Mouse (Mus musculus): ENCODE results near the gene H2-Ob. TPM values are rescaled to one million over a fixed set of nuclear protein-coding genes. Genes with fewer than 3 reads are reported as not detected.

The H2-Ob gene
- polyA plus RNA-seq, 1 experiment from 2014 or later: not detected

DNA sequence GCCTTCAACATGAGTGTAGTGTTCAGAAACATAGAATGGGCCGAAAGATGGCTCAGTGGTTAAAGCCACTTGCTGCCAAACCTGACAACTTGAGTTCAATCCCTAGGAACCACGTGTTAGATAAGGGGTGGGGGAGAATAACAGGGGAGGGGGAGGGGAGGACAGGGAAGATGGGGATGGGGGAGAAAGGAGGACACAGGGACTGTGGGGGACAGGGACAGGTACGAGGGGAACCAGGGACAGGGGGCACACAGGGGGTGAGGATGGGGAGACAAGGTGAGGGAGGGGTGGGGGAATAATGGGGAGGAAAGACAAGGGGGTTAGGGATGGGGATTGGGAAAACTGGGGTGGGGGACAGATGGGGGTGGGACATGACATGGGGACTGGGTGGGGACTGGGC is 1.7 kb downstream of the H2-Ob start:
- H3K27ac ChIP-seq (ENCODE audit: low read depth, low read length): no peak overlapping the region
- H3K36me3 ChIP-seq (ENCODE audit: control insufficient read depth, insufficient read depth, low read length): no peaks in the 10 kb centered on the region

DNA sequence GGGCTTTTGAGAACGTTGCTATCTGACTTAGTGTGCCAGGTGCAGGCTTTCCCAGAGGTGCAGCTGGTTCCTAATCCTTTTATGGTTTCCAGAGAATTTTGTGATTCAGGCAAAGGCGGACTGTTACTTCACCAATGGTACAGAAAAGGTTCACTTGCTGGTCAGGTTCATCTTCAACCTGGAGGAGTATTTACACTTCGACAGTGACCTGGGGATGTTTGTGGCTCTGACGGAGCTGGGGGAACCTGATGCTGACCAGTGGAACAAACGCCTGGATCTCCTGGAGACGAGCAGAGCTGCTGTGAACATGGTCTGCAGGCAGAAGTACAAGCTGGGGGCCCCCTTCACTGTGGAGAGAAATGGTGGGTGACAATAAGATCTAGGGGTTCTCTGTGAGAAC is 2.2 kb downstream of the H2-Ob start:
- ATAC-seq (replicated peaks; ENCODE audit: low FRiP score) (no peak), DNase-seq (ENCODE audit: low spot score) (no peak)
- Histone ChIP-seq H3K27ac (ENCODE audit: low read depth, low read length) (no peak overlapping the region), H3K36me3 (ENCODE audit: control insufficient read depth, insufficient read depth, low read length) (no peaks in the 10 kb centered on the region), H3K9ac (ENCODE audit: low read depth, low read length) (no peak overlapping the region), H3K4me2 (no peak overlapping the region), H3K4me1 (replicated peaks; ENCODE audit: control insufficient read depth, insufficient read depth, low read length) (no peaks in the 10 kb centered on the region), H3K27me3 (replicated peaks; ENCODE audit: control insufficient read depth, insufficient read depth, low read length) (no peaks in the 10 kb centered on the region), H3K4me3 (ENCODE audit: low read depth, low read length) (no peak overlapping the region), H3K9me3 (ENCODE audit: control insufficient read depth, low read length) (no peaks in the 10 kb centered on the region)
- 78% methylated on average over 6 of the region's 6 CpGs for WGBS

More for the DNA sequence above, 1.7 kb downstream of the H2-Ob start:
- Histone ChIP-seq H3K4me1 (replicated peaks; ENCODE audit: control insufficient read depth, insufficient read depth, low read length) (no peaks in the 10 kb centered on the region), H3K9ac (ENCODE audit: low read depth, low read length) (no peak overlapping the region), H3K27me3 (replicated peaks; ENCODE audit: control insufficient read depth, insufficient read depth, low read length) (no peaks in the 10 kb centered on the region), H3K4me2 (no peak overlapping the region), H3K4me3 (ENCODE audit: low read depth, low read length) (no peak overlapping the region), H3K9me3 (ENCODE audit: control insufficient read depth, low read length) (no peaks in the 10 kb centered on the region)
- 47% methylated on average over 3 of the region's 3 CpGs for WGBS
- ATAC-seq (replicated peaks; ENCODE audit: low FRiP score): no peak
- no peak for DNase-seq (ENCODE audit: low spot score)

DNA sequence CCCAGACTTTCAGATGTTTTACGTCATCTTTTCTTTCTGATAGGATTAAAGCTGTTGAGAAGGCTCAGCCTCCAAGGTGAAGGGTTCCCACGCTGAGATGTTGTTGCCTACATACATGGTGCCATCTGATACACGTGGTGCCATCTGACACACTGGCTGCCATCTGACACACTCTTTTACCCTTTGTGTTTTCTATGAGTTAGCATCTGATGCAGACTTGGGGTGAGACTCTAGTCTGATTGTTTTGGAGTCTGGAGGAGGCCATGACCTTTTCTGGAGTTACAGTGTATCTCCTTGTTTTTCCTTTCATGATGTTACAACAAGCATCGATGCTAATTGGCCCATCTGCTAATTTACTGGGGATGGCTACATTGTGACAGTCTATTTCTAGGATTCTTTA is 6.0 kb downstream of the H2-Ob start:
- no peaks in the 10 kb centered on the region for H3K9me3 ChIP-seq (ENCODE audit: control insufficient read depth, low read length)
- no peak overlapping the region for H3K9ac ChIP-seq (ENCODE audit: low read depth, low read length)
- DNase-seq (ENCODE audit: low spot score): no peak
- no peaks in the 10 kb centered on the region for H3K4me1 ChIP-seq (replicated peaks; ENCODE audit: control insufficient read depth, insufficient read depth, low read length)
- H3K27ac ChIP-seq (ENCODE audit: low read depth, low read length): no peak overlapping the region
- no peak overlapping the region for H3K4me2 ChIP-seq
- no peak overlapping the region for H3K4me3 ChIP-seq (ENCODE audit: low read depth, low read length)
- 67% methylated on average over 4 of the region's 4 CpGs for WGBS
- H3K27me3 ChIP-seq (replicated peaks; ENCODE audit: control insufficient read depth, insufficient read depth, low read length): 0 out of 2 replicates have a peak, but pooled peaks cover 3% of the 10 kb centered on the region
- H3K36me3 ChIP-seq (ENCODE audit: control insufficient read depth, insufficient read depth, low read length): no peaks in the 10 kb centered on the region
- no peak for ATAC-seq (replicated peaks; ENCODE audit: low FRiP score)

GRCm38 (mm10) chr17:34247047-34247446 is 8.3 kb downstream of the H2-Ob start:
- Histone ChIP-seq H3K27ac (ENCODE audit: low read depth, low read length) (no peak overlapping the region), H3K36me3 (ENCODE audit: control insufficient read depth, insufficient read depth, low read length) (no peaks in the 10 kb centered on the region), H3K9me3 (ENCODE audit: control insufficient read depth, low read length) (no peaks in the 10 kb centered on the region), H3K4me3 (ENCODE audit: low read depth, low read length) (no peak overlapping the region), H3K9ac (ENCODE audit: low read depth, low read length) (no peak overlapping the region), H3K4me2 (no peak overlapping the region), H3K27me3 (replicated peaks; ENCODE audit: control insufficient read depth, insufficient read depth, low read length) (peaks cover 3% of the 10 kb centered on the region; the same call in 1 of the 2 replicates), H3K4me1 (replicated peaks; ENCODE audit: control insufficient read depth, insufficient read depth, low read length) (no peaks in the 10 kb centered on the region)
- DNase-seq (ENCODE audit: low spot score) (no peak), ATAC-seq (replicated peaks; ENCODE audit: low FRiP score) (no peak)
- WGBS: 87% methylated on average over 3 of the region's 3 CpGs

DNA sequence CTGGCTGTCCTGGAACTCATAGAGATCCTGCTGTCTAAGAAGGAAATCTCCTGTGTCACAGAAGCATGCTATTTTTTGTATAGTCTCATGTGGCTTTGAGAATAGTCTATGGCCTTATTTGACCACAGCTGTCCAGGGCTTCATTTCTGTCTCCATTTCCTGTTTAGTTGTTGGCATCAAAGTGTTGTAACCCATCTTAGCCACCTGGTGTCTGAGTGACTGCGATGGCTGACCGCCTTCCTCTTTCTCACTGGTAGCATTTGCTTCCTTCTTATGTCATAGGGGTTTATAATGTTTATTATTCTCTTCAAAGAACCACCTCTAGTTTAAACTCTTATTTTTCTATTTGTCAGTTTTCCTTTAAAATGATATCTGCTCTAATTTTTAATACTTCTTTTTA is 10.1 kb downstream of the H2-Ob start:
- Histone ChIP-seq H3K4me2 (no peak overlapping the region), H3K9me3 (ENCODE audit: control insufficient read depth, low read length) (no peaks in the 10 kb centered on the region), H3K27ac (ENCODE audit: low read depth, low read length) (no peak overlapping the region), H3K36me3 (ENCODE audit: control insufficient read depth, insufficient read depth, low read length) (no peaks in the 10 kb centered on the region), H3K27me3 (replicated peaks; ENCODE audit: control insufficient read depth, insufficient read depth, low read length) (peaks cover 3% of the 10 kb centered on the region; the same call in 1 of the 2 replicates), H3K4me3 (ENCODE audit: low read depth, low read length) (no peak overlapping the region), H3K4me1 (replicated peaks; ENCODE audit: control insufficient read depth, insufficient read depth, low read length) (no peaks in the 10 kb centered on the region), H3K9ac (ENCODE audit: low read depth, low read length) (no peak overlapping the region)
- DNase-seq (ENCODE audit: low spot score) (no peak), ATAC-seq (replicated peaks; ENCODE audit: low FRiP score) (no peak)
- 42% methylated on average over 2 of the region's 2 CpGs for WGBS

GRCm38 (mm10) chr17:34249361-34249760 is 10.7 kb downstream of the H2-Ob start:
- Histone ChIP-seq H3K4me1 (replicated peaks; ENCODE audit: control insufficient read depth, insufficient read depth, low read length) (no peaks in the 10 kb centered on the region), H3K4me3 (ENCODE audit: low read depth, low read length) (no peak overlapping the region), H3K36me3 (ENCODE audit: control insufficient read depth, insufficient read depth, low read length) (no peaks in the 10 kb centered on the region), H3K4me2 (no peak overlapping the region), H3K9ac (ENCODE audit: low read depth, low read length) (no peak overlapping the region), H3K9me3 (ENCODE audit: control insufficient read depth, low read length) (no peaks in the 10 kb centered on the region), H3K27ac (ENCODE audit: low read depth, low read length) (no peak overlapping the region), H3K27me3 (replicated peaks; ENCODE audit: control insufficient read depth, insufficient read depth, low read length) (peaks cover 3% of the 10 kb centered on the region; the same call in 1 of the 2 replicates)
- WGBS: 35% methylated on average over 3 of the region's 3 CpGs
- DNase-seq (ENCODE audit: low spot score) (no peak), ATAC-seq (replicated peaks; ENCODE audit: low FRiP score) (no peak)

DNA sequence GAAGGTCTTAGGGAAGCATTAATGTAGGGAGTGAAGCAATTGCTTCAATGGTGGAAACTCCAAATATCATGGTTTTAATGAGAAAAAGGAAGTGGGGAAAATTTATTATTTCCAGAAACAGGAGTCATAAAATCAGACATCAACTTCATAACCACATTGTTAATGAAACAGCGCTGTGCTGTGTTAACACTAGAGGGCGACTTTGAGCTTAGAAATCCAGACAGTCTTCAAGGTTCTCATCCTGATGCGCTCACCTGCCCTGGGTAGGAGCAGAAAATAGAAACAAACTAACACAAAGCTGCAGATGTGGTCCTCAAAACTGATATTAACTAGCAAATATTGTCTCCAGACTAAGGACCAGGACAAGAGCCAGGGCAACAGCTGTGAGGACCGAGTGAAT is 11.2 kb downstream of the H2-Ob start:
- H3K4me3 ChIP-seq (ENCODE audit: low read depth, low read length): no peak overlapping the region
- no peak for DNase-seq (ENCODE audit: low spot score)
- no peak overlapping the region for H3K4me2 ChIP-seq
- ATAC-seq (replicated peaks; ENCODE audit: low FRiP score): no peak
- no peaks in the 10 kb centered on the region for H3K36me3 ChIP-seq (ENCODE audit: control insufficient read depth, insufficient read depth, low read length)
- no peaks in the 10 kb centered on the region for H3K4me1 ChIP-seq (replicated peaks; ENCODE audit: control insufficient read depth, insufficient read depth, low read length)
- no peak overlapping the region for H3K9ac ChIP-seq (ENCODE audit: low read depth, low read length)
- no peak overlapping the region for H3K27ac ChIP-seq (ENCODE audit: low read depth, low read length)
- 18% methylated on average over 4 of the region's 4 CpGs for WGBS
- H3K9me3 ChIP-seq (ENCODE audit: control insufficient read depth, low read length): no peaks in the 10 kb centered on the region
- H3K27me3 ChIP-seq (replicated peaks; ENCODE audit: control insufficient read depth, insufficient read depth, low read length): peaks cover 3% of the 10 kb centered on the region; the same call in 1 of the 2 replicates

DNA sequence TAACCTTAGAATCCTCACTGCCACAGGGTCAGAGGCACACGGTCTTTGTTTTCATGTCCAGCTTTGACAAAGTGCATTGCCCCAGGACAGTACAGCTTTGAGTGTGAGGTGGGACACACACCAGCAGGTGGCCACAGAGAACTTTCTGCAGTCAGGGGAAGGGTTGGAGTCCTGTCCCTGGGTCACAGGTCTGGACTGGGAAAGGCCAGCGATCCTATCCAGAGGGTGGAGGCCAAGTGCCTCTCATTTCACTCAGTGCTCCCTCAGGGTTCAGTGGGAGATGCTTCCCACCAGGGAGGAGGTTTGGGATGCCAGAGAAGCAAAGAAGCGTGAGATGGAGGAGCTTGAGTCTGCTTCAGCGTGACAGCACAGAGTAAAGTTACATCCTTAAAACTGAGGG is 13.0 kb downstream of the H2-Ob start:
- peaks cover 3% of the 10 kb centered on the region for H3K27me3 ChIP-seq (replicated peaks; ENCODE audit: control insufficient read depth, insufficient read depth, low read length)
- H3K4me2 ChIP-seq: no peak overlapping the region
- ATAC-seq (replicated peaks; ENCODE audit: low FRiP score): no peak
- H3K36me3 ChIP-seq (ENCODE audit: control insufficient read depth, insufficient read depth, low read length): no peaks in the 10 kb centered on the region
- H3K9ac ChIP-seq (ENCODE audit: low read depth, low read length): no peak overlapping the region
- peak; percentile 24 for DNase-seq (ENCODE audit: low spot score)
- H3K9me3 ChIP-seq (ENCODE audit: control insufficient read depth, low read length): no peaks in the 10 kb centered on the region
- no peak overlapping the region for H3K4me3 ChIP-seq (ENCODE audit: low read depth, low read length)
- 56% methylated on average over 4 of the region's 4 CpGs for WGBS
- H3K4me1 ChIP-seq (replicated peaks; ENCODE audit: control insufficient read depth, insufficient read depth, low read length): no peaks in the 10 kb centered on the region
- H3K27ac ChIP-seq (ENCODE audit: low read depth, low read length): no peak overlapping the region

DNA sequence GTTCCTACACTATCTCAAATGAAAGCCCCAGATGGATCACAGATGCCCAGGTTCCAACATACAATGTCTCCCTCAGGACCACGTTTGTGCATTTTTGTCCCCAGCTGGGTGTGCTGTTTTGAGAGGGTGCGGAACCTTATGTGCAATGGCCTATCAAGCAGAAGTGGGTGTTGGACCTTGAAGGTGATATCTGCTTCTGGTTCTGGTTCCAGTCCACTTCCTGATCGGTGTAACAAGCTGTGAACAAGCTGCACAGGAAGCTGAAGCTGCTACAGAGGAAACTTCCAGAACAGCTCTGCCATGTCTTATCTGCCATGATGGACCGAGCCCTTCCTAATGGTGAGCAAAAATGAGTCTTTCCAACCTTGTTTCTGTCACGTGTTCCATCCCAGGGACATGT is 17.8 kb downstream of the H2-Ob start:
- H3K9me3 ChIP-seq (ENCODE audit: control insufficient read depth, low read length): no peaks in the 10 kb centered on the region
- H3K4me2 ChIP-seq: no peak overlapping the region
- DNase-seq (ENCODE audit: low spot score) (no peak), ATAC-seq (replicated peaks; ENCODE audit: low FRiP score) (no peak)
- no peaks in the 10 kb centered on the region; the same call in none of the 2 replicates for H3K27me3 ChIP-seq (replicated peaks; ENCODE audit: control insufficient read depth, insufficient read depth, low read length)
- H3K36me3 ChIP-seq (ENCODE audit: control insufficient read depth, insufficient read depth, low read length): no peaks in the 10 kb centered on the region
- no peak overlapping the region for H3K9ac ChIP-seq (ENCODE audit: low read depth, low read length)
- H3K4me3 ChIP-seq (ENCODE audit: low read depth, low read length): no peak overlapping the region
- 72% methylated on average over 5 of the region's 5 CpGs for WGBS
- no peak overlapping the region for H3K27ac ChIP-seq (ENCODE audit: low read depth, low read length)
- no peaks in the 10 kb centered on the region for H3K4me1 ChIP-seq (replicated peaks; ENCODE audit: control insufficient read depth, insufficient read depth, low read length)

Data from liver, embryonic 11.5 days (tissue).